Mouse (Mus musculus): ENCODE measurements around the gene Adprhl2. TPM values are rescaled to one million over a fixed set of nuclear protein-coding genes. Genes with fewer than 3 reads are reported as not detected.

Adprhl2 gene
- total and polyA plus RNA-seq, 2 experiments from 2014 or later = 61.9 to 80.6 TPM

DNA sequence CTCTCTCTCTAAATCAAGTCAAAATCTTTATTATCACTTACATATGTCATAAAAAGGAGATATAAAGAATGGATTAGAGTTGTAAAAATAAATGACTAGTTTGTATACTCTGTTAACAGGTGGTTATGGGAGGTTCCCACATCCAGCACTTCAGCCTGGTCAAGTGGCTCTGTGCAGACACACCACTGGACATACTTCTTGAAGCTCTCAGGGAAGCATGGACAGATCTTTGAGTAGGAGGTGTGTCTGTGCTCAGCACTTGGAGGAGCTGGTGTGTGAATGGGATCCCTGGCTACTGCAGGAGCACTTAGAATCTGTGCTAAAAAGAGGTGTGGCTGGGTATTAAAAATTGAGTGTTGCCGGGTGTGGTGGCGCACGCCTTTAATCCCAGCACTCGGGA, 8.8 kb upstream of the Adprhl2 start:
- ATAC-seq (ENCODE audit: low FRiP score) = no peak

DNA sequence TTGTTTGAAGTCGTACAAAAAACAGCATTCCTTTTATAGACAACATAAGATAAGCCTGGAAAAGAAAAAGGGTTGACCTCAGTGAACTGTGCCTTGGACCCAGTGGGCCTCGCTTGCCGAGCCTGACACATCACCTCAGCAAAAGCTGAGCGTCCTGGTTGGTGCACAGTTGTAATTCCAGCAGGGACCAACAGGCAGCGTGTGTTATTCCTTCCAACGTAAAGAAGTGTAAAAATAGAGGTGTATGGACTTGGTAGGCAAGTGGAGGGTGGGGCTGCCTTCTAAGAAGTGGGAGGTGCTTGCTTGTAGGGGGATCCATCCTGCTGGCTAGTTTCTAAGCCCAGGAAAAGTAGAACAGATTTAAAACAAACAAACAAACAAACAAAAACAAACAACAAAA, 4.5 kb upstream of the Adprhl2 start:
- Histone ChIP-seq H3K36me3 (ENCODE audit: insufficient read depth, low read length) (no peaks in the 10 kb centered on the region), H3K4me1 (ENCODE audit: insufficient read depth, low read length) (no peaks in the 10 kb centered on the region), H3K9ac (replicated peaks; ENCODE audit: low read length, poor library complexity, severe bottlenecking) (no peak overlapping the region), H3K4me3 (ENCODE audit: low read depth, low read length) (no peak overlapping the region), H3K27me3 (ENCODE audit: insufficient read depth, low read length) (no peaks in the 10 kb centered on the region), H3K27ac (ENCODE audit: low read depth, low read length) (no peak overlapping the region), H3K9me3 (ENCODE audit: low read length) (no peaks in the 10 kb centered on the region), H3K4me2 (ENCODE audit: low read depth, low read length, poor library complexity, severe bottlenecking) (no peak overlapping the region)
- WGBS = 29% methylated on average over 6 of the region's 6 CpGs
- ATAC-seq (ENCODE audit: low FRiP score) = no peak
- peak; percentile 15; the same call in 1 of the 2 replicates for TF ChIP-seq CTCF (IDR thresholded peaks at IDR 0.05)
- no peak for DNase-seq (ENCODE audit: low spot score)

More for the DNA sequence above, 8.8 kb upstream of the Adprhl2 start:
- Histone ChIP-seq H3K36me3 (ENCODE audit: insufficient read depth, low read length) (peaks cover 4% of the 10 kb centered on the region), H3K9me3 (ENCODE audit: low read length) (no peaks in the 10 kb centered on the region), H3K4me3 (ENCODE audit: low read depth, low read length) (no peak overlapping the region), H3K9ac (replicated peaks; ENCODE audit: low read length, poor library complexity, severe bottlenecking) (no peak overlapping the region), H3K27me3 (ENCODE audit: insufficient read depth, low read length) (no peaks in the 10 kb centered on the region), H3K4me1 (ENCODE audit: insufficient read depth, low read length) (no peaks in the 10 kb centered on the region), H3K27ac (ENCODE audit: low read depth, low read length) (no peak overlapping the region), H3K4me2 (ENCODE audit: low read depth, low read length, poor library complexity, severe bottlenecking) (no peak overlapping the region)
- TF ChIP-seq CTCF (IDR thresholded peaks at IDR 0.05) = no peak
- no peak for DNase-seq (ENCODE audit: low spot score)
- 93% methylated on average over 4 of the region's 4 CpGs for WGBS

DNA sequence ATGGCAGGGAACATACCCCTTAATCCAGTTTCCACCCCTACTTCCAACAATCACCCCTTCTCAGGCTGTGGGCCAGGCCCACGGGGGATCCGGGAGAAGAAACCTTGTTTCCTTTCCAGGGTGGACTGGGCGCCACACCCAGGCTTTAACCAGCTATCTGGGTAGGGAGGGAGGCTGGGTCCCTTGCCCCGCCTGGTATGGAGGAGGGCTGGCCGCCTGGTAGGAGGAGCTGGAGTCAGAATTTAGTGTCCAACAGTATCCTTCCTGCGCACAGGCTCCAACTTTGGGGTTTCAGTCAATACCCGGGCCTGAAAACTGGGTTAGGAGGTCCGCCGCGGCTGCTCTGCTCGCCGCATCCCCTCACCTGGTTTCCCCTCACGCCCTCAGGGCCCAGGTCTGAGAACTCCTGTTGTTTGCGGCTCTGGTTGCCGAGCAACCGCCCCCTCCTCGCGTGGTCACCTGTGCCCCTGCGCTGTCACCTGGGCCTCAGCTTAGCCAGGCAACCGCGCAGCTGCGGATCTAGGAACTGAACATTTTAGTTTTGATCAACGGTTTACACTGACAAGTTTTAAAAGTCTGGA, 3.9 kb upstream of the Adprhl2 start, which contains the start of gene Tekt2:
Gene Tekt2, minus strand, starts transcription at position 408 of the 581 bp plus-strand sequence.
- H3K4me3 ChIP-seq (ENCODE audit: low read depth, low read length) = no peak within 1 kb of the TSS
- peak within 1 kb of the TSS; percentile 24 for H3K4me2 ChIP-seq (ENCODE audit: low read depth, low read length, poor library complexity, severe bottlenecking)
- ATAC-seq (ENCODE audit: low FRiP score) = no peak
- H3K9me3 ChIP-seq (ENCODE audit: low read length) = no peaks in the 10 kb centered on the region
- WGBS = 12% methylated on average over 23 of the region's 23 CpGs
- no peaks in the 10 kb centered on the region for H3K36me3 ChIP-seq (ENCODE audit: insufficient read depth, low read length)
- DNase-seq (ENCODE audit: low spot score) = peak; percentile 15
- H3K27ac ChIP-seq (ENCODE audit: low read depth, low read length) = no peak within 1 kb of the TSS
- H3K4me1 ChIP-seq (ENCODE audit: insufficient read depth, low read length) = peaks cover 6% of the 10 kb centered on the region; the same call in 1 of the 2 replicates
- no peak within 1 kb of the TSS for H3K9ac ChIP-seq (replicated peaks; ENCODE audit: low read length, poor library complexity, severe bottlenecking)
- no peak for TF ChIP-seq CTCF (IDR thresholded peaks at IDR 0.05)
- H3K27me3 ChIP-seq (ENCODE audit: insufficient read depth, low read length) = no peaks in the 10 kb centered on the region

DNA sequence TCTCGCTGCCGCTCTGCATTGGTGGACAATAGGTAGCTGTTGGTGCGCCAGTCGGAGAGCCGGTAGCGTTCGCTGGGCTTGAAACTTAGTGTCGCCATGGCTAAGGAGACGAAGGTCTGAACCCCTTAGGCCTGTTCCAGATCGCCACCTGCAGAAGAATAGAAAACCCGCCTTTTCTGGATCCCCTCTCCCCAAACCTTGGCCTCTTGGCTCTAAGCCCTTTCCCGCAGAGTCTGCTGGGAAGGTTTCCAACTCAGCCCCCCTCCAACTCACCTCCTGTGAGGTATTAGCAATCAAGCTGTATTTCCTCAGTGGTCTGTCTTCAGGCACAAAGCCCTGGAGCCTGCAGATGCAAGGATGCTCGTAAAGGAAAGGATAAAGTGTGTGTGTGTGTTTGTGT, 3.4 kb upstream of the Adprhl2 start:
- Histone ChIP-seq H3K4me3 (ENCODE audit: low read depth, low read length) (no peak overlapping the region), H3K9ac (replicated peaks; ENCODE audit: low read length, poor library complexity, severe bottlenecking) (no peak overlapping the region), H3K27me3 (ENCODE audit: insufficient read depth, low read length) (no peaks in the 10 kb centered on the region), H3K9me3 (ENCODE audit: low read length) (no peaks in the 10 kb centered on the region), H3K4me2 (ENCODE audit: low read depth, low read length, poor library complexity, severe bottlenecking) (peak overlapping the region; percentile 24), H3K4me1 (ENCODE audit: insufficient read depth, low read length) (peaks cover 8% of the 10 kb centered on the region; the same call in 1 of the 2 replicates), H3K36me3 (ENCODE audit: insufficient read depth, low read length) (no peaks in the 10 kb centered on the region), H3K27ac (ENCODE audit: low read depth, low read length) (no peak overlapping the region)
- no peak for TF ChIP-seq CTCF (IDR thresholded peaks at IDR 0.05)
- ATAC-seq (ENCODE audit: low FRiP score) = no peak
- 29% methylated on average over 13 of the region's 13 CpGs for WGBS
- DNase-seq (ENCODE audit: low spot score) = peak; percentile 19

DNA sequence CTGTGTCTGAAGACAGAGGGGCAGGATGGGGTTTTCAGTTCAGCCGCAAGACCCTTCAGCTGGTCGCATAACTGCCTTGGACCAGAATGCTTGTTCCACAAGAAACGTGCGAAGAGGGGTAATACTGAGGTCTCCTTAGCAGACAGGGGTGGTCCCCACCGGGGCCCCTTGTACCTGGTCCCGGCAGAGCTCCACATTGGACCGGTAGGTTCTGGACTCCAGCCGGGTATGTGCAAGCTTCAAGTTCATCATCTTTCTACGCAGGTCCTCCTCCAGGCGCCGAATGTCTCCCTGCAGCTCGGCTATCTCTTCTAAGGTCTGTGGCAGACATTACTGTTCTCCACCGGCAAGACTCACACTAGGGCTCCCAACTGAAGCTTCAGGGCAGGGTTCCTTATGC, 1.1 kb upstream of the Adprhl2 start:
- Histone ChIP-seq H3K36me3 (ENCODE audit: insufficient read depth, low read length) (peaks cover 12% of the 10 kb centered on the region), H3K27me3 (ENCODE audit: insufficient read depth, low read length) (no peaks in the 10 kb centered on the region), H3K4me1 (ENCODE audit: insufficient read depth, low read length) (peaks cover 8% of the 10 kb centered on the region; the same call in 1 of the 2 replicates), H3K9me3 (ENCODE audit: low read length) (no peaks in the 10 kb centered on the region), H3K27ac (ENCODE audit: low read depth, low read length) (no peak overlapping the region), H3K4me2 (ENCODE audit: low read depth, low read length, poor library complexity, severe bottlenecking) (no peak overlapping the region), H3K9ac (replicated peaks; ENCODE audit: low read length, poor library complexity, severe bottlenecking) (no peak overlapping the region), H3K4me3 (ENCODE audit: low read depth, low read length) (no peak overlapping the region)
- no peak for TF ChIP-seq CTCF (IDR thresholded peaks at IDR 0.05)
- DNase-seq (ENCODE audit: low spot score) (no peak), ATAC-seq (ENCODE audit: low FRiP score) (no peak)
- WGBS = 97% methylated on average over 13 of the region's 13 CpGs

DNA sequence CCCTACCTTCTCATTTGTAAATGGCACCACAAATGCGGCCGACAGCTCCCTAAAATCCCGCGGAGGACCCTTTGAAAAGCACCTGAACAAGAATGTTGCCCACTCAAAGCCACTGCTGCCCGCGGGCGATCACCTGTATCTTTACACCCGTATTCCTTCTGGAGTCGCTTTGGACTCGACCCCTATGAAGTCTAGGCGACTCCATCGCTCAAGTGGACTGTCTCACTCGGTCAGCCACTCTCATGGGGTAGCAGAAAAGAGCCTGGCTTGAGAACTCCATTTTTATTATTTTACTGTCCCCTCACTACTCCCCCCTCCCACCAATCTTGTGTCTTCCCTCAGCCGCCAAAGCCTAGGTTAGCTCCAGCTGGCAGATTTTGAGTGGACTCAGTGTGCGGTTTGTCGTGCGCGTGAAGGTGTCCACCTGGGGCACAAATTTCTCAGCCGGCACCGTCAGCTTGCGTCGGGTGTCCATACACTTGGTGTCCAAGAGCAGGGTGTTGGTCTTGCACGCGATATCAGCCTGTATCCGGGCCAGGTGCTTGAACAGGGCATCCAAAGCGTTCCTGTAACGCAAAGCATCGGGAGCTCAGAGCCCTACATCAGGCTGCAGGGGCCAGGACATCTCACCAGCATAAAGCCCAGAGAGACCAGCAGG, 480 bp upstream of the Adprhl2 start:
- Histone ChIP-seq H3K27me3 (ENCODE audit: insufficient read depth, low read length) (no peaks in the 10 kb centered on the region), H3K36me3 (ENCODE audit: insufficient read depth, low read length) (peaks cover 17% of the 10 kb centered on the region), H3K27ac (ENCODE audit: low read depth, low read length) (no peak overlapping the region), H3K4me1 (ENCODE audit: insufficient read depth, low read length) (peaks cover 8% of the 10 kb centered on the region; the same call in 1 of the 2 replicates), H3K4me2 (ENCODE audit: low read depth, low read length, poor library complexity, severe bottlenecking) (peak overlapping the region; percentile 83), H3K9ac (replicated peaks; ENCODE audit: low read length, poor library complexity, severe bottlenecking) (no peak overlapping the region; the same call in 1 of the 2 replicates), H3K9me3 (ENCODE audit: low read length) (no peaks in the 10 kb centered on the region), H3K4me3 (ENCODE audit: low read depth, low read length) (peak overlapping the region; percentile 81)
- ATAC-seq (ENCODE audit: low FRiP score) = peak; percentile 8; the same call in 1 of the 2 replicates
- DNase-seq (ENCODE audit: low spot score) = no peak
- 57% methylated on average over 28 of the region's 28 CpGs for WGBS
- no peak for TF ChIP-seq CTCF (IDR thresholded peaks at IDR 0.05)

Measured in midbrain, postnatal 0 days (tissue).